Mouse (Mus musculus) 3T3-L1 (cell line): ENCODE measurements at regions not wholly inside any gene's neighbourhood (a gene's known extent, or its start where the extent isn't known, plus 50 kb on each side); places are given as distances from the start of the nearest gene placed in this dataset.

ENCODE experiments used
- DNase-seq: peaks from one replicate; pipeline ENCODE4 v3.0.0-alpha.2; 2015; ENCODE audit warnings: low read depth, low spot score

- peak; percentile 16 for DNase-seq
Observed at GRCm38 (mm10) chr8:23504704-23505103, 1093.5 kb downstream of the Mrps31 start.

GRCm38 (mm10) chr8:23505216-23505615 is 1094.1 kb downstream of the Mrps31 start:
- DNase-seq = no peak

- no peak for DNase-seq
Observed at GRCm38 (mm10) chr8:23505966-23506365, 1094.8 kb downstream of the Mrps31 start.

- DNase-seq = peak; percentile 15
Observed at GRCm38 (mm10) chr8:23507661-23508060, 1096.5 kb downstream of the Mrps31 start.

- no peak for DNase-seq
Observed at GRCm38 (mm10) chr8:23510076-23510475, 1098.9 kb downstream of the Mrps31 start.

GRCm38 (mm10) chr8:23510561-23510960 is 1099.4 kb downstream of the Mrps31 start:
- no peak for DNase-seq

GRCm38 (mm10) chr8:23511264-23511663 is 1100.1 kb downstream of the Mrps31 start:
- DNase-seq = no peak

- no peak for DNase-seq
Observed at GRCm38 (mm10) chr8:23511792-23512191, 1100.6 kb downstream of the Mrps31 start.

GRCm38 (mm10) chr8:23516469-23516868 is 1105.3 kb downstream of the Mrps31 start:
- DNase-seq = peak; percentile 78

GRCm38 (mm10) chr8:23531551-23532142 is 1120.5 kb downstream of the Mrps31 start:
- peak; percentile 47 for DNase-seq

GRCm38 (mm10) chr8:23537681-23538359 is 1126.7 kb downstream of the Mrps31 start:
- DNase-seq = no peak

GRCm38 (mm10) chr8:23553565-23554473 is 1142.7 kb downstream of the Mrps31 start:
- DNase-seq = no peak

- DNase-seq = no peak
Observed at GRCm38 (mm10) chr8:23560836-23561235, 1149.7 kb downstream of the Mrps31 start.

- DNase-seq = no peak
Observed at GRCm38 (mm10) chr8:23561683-23562385, 1150.7 kb downstream of the Mrps31 start.

GRCm38 (mm10) chr8:23562504-23562903 is 1151.3 kb downstream of the Mrps31 start:
- no peak for DNase-seq

- DNase-seq = no peak
Observed at GRCm38 (mm10) chr8:23563065-23564020, 1152.2 kb downstream of the Mrps31 start.

GRCm38 (mm10) chr8:23567906-23568305 is 1156.7 kb downstream of the Mrps31 start:
- no peak for DNase-seq

GRCm38 (mm10) chr8:23571338-23571737 is 1154.3 kb downstream of the Adam3 start:
- DNase-seq = peak; percentile 2

- no peak for DNase-seq
Observed at GRCm38 (mm10) chr8:23580106-23580505, 1145.5 kb downstream of the Adam3 start.

- no peak for DNase-seq
Observed at GRCm38 (mm10) chr8:23580701-23581100, 1145.0 kb downstream of the Adam3 start.
